Mouse (Mus musculus) midbrain, embryonic 10.5 days (tissue): ENCODE measurements at regions not wholly inside any gene's neighbourhood (a gene's known extent, or its start where the extent isn't known, plus 50 kb on each side); places are given as distances from the start of the nearest gene placed in this dataset.

Experiments
- DNase-seq: peaks from one replicate; pipeline ENCODE4 v3.0.0-alpha.2; 2017; ENCODE audit warnings: low spot score
- H3K27ac ChIP-seq: fragments of 300-500 bp; sonication (generic); replicated peaks from 2 replicates; pipeline ENCODE4 v1.5.1; 2016; ENCODE audit warnings: mild to moderate bottlenecking
- H3K27me3 ChIP-seq: fragments of 300-500 bp; sonication (generic); 2 replicates; pipeline ENCODE4 v1.6.1; 2016; ENCODE audit warnings: low read depth, mild to moderate bottlenecking; ENCODE audit not compliant: poor library complexity, severe bottlenecking
- H3K36me3 ChIP-seq: fragments of 300-500 bp; sonication (generic); 2 replicates; pipeline ENCODE4 v1.6.1; 2016; ENCODE audit warnings: mild to moderate bottlenecking, moderate library complexity
- H3K4me1 ChIP-seq: fragments of 300-500 bp; sonication (generic); 2 replicates; pipeline ENCODE4 v1.6.1; 2016
- H3K4me3 ChIP-seq: fragments of 300-500 bp; sonication (generic); 2 replicates; pipeline ENCODE4 v1.5.1; 2016; ENCODE audit warnings: mild to moderate bottlenecking, moderate library complexity
- H3K9me3 ChIP-seq: fragments of 300-500 bp; sonication (generic); replicated peaks from 2 replicates; pipeline ENCODE4 v1.6.1; 2016; ENCODE audit warnings: mild to moderate bottlenecking
- WGBS: fragments of 180-500 bp; shearing (Covaris S2); methylation state at CpG from one replicate; pipeline ENCODE4 v1.1.7; 2016; 5-methylcytosine and 5-hydroxymethylcytosine counted together

- no peak overlapping the region for H3K27ac ChIP-seq
- no peaks in the 10 kb centered on the region for H3K4me1 ChIP-seq
- H3K4me3 ChIP-seq: no peak overlapping the region
- H3K36me3 ChIP-seq: no peaks in the 10 kb centered on the region
- H3K9me3 ChIP-seq: no peaks in the 10 kb centered on the region
- no peaks in the 10 kb centered on the region for H3K27me3 ChIP-seq
- 86% methylated on average over 12 of the region's 12 CpGs for WGBS
- no peak for DNase-seq
Measured at GRCm38 (mm10) chr10:97035371-97035786, 418.6 kb downstream of the Btg1 start.

DNA sequence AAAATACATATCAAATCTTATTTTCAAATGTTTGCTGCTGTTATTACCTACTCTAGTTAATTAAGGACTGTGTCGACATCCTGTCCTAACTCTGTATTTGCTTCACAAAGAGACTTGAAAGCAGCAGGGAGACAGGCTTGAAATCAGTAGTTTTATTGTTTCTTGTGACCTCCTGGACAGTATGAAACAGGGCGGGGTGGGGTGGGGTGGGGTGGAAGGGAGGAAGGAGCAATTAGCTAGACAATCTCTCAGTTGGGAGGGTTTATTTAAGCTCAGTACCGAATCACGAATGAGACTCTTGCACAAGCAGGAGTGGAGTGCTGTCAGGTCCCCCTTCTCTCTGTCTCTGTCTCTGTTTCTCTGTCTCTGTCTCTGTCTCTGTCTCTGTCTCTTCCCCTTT lies 421.2 kb downstream of the Btg1 start:
- WGBS: 70% methylated on average over 4 of the region's 4 CpGs
- Histone ChIP-seq H3K4me3 (no peak overlapping the region), H3K27ac (no peak overlapping the region), H3K9me3 (no peaks in the 10 kb centered on the region), H3K36me3 (no peaks in the 10 kb centered on the region), H3K4me1 (no peaks in the 10 kb centered on the region), H3K27me3 (no peaks in the 10 kb centered on the region)
- no peak for DNase-seq

DNA sequence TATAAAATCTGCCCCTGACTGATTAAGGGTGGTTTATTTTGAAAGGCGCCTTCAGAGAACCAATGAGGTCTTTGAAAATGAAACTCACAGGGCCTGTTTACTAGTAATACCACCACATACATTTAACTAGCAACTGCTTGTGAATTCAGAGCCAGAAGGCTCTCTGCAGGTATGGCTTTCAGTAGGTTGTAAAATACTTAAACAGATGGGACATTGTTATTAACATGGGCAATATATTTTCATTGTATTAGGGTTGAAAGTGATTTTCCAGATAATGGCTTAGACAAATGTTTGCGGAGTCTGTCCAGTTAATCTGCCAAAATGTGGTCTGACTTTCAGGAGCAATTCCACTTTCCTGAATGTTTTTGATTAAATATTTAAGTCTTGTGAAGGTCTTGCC lies 430.8 kb downstream of the Btg1 start:
- Histone ChIP-seq H3K27ac (no peak overlapping the region), H3K4me3 (no peak overlapping the region), H3K36me3 (no peaks in the 10 kb centered on the region), H3K9me3 (peaks cover 6% of the 10 kb centered on the region; the same call in 1 of the 2 replicates), H3K4me1 (no peaks in the 10 kb centered on the region), H3K27me3 (no peaks in the 10 kb centered on the region)
- WGBS: 98% methylated on average over 2 of the region's 2 CpGs
- DNase-seq: no peak

DNA sequence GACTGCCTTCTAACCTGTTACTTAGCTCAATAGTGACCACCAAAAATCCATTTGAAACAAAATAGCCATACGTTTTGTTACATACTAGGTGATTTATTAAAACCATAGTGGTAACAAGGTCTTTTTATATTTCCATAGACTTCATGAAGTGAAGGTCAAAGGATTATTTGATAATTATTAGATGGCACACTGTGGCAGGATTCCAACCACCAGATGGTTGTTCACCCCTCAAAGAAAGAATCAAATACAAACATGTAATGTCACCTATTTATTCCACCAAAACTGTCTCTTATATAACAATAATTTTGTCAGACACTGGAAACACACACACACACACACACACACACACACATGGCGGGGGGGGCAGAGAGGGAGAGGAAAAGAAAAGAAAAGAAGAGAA lies 431.2 kb downstream of the Btg1 start:
- WGBS: 71% methylated on average over 2 of the region's 2 CpGs

GRCm38 (mm10) chr10:97054472-97054871 lies 424.9 kb upstream of the Dcn start:
- WGBS: 94% methylated on average over 3 of the region's 3 CpGs
- Histone ChIP-seq H3K4me3 (no peak overlapping the region), H3K9me3 (no peaks in the 10 kb centered on the region), H3K27me3 (no peaks in the 10 kb centered on the region), H3K27ac (no peak overlapping the region), H3K4me1 (no peaks in the 10 kb centered on the region), H3K36me3 (no peaks in the 10 kb centered on the region)
- DNase-seq: no peak

More for the DNA sequence above, 431.2 kb downstream of the Btg1 start:
- Histone ChIP-seq H3K36me3 (no peaks in the 10 kb centered on the region), H3K27me3 (no peaks in the 10 kb centered on the region), H3K9me3 (peaks cover 6% of the 10 kb centered on the region; the same call in 1 of the 2 replicates), H3K4me1 (no peaks in the 10 kb centered on the region), H3K27ac (no peak overlapping the region), H3K4me3 (no peak overlapping the region)
- DNase-seq: no peak

DNA sequence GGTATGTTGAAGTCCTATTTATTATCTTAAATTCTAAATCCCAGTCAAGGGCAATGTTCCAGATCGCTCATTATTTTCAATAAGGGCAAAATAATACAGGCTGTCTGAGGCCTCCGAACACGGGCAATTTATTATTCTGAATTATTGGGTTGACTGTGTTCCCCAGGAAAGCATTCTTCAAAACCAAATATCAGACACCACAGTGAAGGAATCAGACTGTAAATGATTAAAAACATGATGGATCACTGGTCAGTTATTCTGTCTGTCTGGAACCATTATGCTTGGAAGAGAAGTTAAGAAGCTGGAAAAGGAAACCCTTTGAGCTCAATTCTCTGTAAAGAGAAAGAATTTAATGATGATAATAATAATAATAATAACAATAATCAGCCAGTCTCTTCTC lies 417.4 kb upstream of the Dcn start:
- no peaks in the 10 kb centered on the region for H3K36me3 ChIP-seq
- DNase-seq: no peak
- WGBS: 96% methylated on average over 3 of the region's 3 CpGs
- H3K4me1 ChIP-seq: no peaks in the 10 kb centered on the region
- no peak overlapping the region for H3K4me3 ChIP-seq
- H3K27ac ChIP-seq: no peak overlapping the region
- H3K27me3 ChIP-seq: no peaks in the 10 kb centered on the region
- no peaks in the 10 kb centered on the region for H3K9me3 ChIP-seq

DNA sequence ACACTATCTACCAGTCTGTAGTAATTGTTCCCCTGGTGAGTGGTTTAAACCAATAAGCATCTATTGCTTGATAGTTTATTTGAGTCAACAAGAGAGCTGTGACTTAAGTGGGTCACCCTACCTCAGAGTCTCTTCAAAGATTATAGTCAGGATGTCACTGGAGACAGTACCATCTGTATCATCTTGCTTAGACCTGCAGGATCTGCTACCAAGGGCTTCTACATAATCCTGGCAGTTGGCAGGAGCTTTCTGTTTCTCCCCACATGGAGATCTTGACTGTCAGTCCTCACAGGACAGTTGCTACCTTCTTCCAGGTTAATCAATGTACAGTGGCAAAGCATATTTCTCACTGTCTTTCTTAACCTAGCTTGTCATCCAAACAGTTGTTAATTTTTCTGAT lies 414.9 kb upstream of the Dcn start:
- no peaks in the 10 kb centered on the region for H3K9me3 ChIP-seq
- H3K4me3 ChIP-seq: no peak overlapping the region
- no peak overlapping the region for H3K27ac ChIP-seq
- no peaks in the 10 kb centered on the region for H3K4me1 ChIP-seq
- no peaks in the 10 kb centered on the region for H3K27me3 ChIP-seq
- DNase-seq: no peak
- H3K36me3 ChIP-seq: no peaks in the 10 kb centered on the region

GRCm38 (mm10) chr10:97078022-97078473 lies 401.4 kb upstream of the Dcn start:
- no peak overlapping the region for H3K27ac ChIP-seq
- 88% methylated on average over 5 of the region's 5 CpGs for WGBS
- no peaks in the 10 kb centered on the region for H3K36me3 ChIP-seq
- H3K9me3 ChIP-seq: no peaks in the 10 kb centered on the region
- H3K4me1 ChIP-seq: no peaks in the 10 kb centered on the region
- no peak overlapping the region for H3K4me3 ChIP-seq
- DNase-seq: no peak
- H3K27me3 ChIP-seq: no peaks in the 10 kb centered on the region

DNA sequence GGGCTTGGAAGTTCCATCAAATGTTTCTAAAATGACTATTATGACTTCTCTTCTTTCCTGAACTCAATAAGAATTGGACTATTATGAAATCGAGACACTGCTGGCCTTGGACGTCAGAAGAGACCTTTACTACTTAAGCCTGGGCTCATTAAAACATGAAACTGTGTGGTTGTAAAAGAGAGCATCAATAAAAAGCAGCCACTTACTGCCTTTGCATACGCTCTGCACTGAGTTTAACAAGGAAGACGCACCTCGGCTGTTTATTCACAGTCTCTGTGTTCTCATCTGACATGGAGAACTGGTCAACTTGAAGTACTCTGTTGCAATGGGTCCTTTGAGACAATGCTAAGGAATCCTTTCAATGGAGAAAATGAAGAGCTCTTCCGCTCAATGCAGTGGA lies 399.8 kb upstream of the Dcn start:
- no peaks in the 10 kb centered on the region for H3K27me3 ChIP-seq
- H3K4me1 ChIP-seq: no peaks in the 10 kb centered on the region
- WGBS: 92% methylated on average over 6 of the region's 6 CpGs
- no peaks in the 10 kb centered on the region for H3K9me3 ChIP-seq
- H3K36me3 ChIP-seq: no peaks in the 10 kb centered on the region
- no peak for DNase-seq
- no peak overlapping the region for H3K27ac ChIP-seq
- no peak overlapping the region for H3K4me3 ChIP-seq

GRCm38 (mm10) chr10:97087286-97087685 lies 392.1 kb upstream of the Dcn start:
- Histone ChIP-seq H3K4me1 (no peaks in the 10 kb centered on the region), H3K27me3 (no peaks in the 10 kb centered on the region), H3K36me3 (no peaks in the 10 kb centered on the region), H3K9me3 (no peaks in the 10 kb centered on the region), H3K27ac (no peak overlapping the region), H3K4me3 (no peak overlapping the region)
- WGBS: 66% methylated on average over 5 of the region's 5 CpGs
- DNase-seq: no peak

DNA sequence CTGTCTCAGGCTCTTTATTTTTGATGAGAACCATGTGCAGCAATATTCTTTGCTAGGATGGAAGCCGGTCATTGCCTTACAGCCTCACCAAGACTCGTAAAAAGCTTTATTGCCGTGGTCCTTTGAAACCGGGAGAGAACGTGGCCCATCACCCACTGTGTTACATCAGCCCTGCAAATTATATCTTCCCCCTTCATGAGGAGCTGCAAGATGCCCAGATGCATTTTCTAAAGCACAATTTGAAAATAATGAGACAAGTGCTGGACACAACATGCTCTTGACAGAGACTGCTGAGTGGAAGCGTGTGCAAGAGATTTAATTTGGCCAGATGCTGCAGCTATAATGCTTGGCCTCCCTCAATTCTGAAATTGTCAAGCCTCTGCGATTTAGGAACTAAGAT lies 389.2 kb upstream of the Dcn start:
- H3K27me3 ChIP-seq: no peaks in the 10 kb centered on the region
- H3K27ac ChIP-seq: no peak overlapping the region
- DNase-seq: no peak
- H3K9me3 ChIP-seq: no peaks in the 10 kb centered on the region
- 88% methylated on average over 7 of the region's 7 CpGs for WGBS
- H3K4me1 ChIP-seq: peaks cover 5% of the 10 kb centered on the region; the same call in 1 of the 2 replicates
- no peak overlapping the region for H3K4me3 ChIP-seq
- no peaks in the 10 kb centered on the region for H3K36me3 ChIP-seq

DNA sequence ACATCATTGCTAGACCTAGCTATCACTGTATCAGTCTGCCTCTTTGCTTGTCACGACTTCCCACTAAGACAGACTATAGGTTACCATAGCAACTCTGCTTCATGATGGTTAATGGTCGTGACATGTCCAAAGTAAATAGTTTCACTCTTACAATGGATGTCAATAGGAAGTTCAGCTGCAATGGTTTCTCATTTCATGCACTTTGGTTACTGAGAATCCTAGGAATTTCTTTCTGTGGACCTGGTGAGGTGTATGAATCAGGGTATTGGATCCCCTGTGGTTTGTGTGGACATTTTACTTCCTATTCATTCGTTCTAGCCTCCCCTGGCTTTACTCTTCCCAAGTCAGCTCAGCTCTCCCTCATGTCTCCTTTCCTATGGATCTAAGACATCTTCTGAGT lies 385.5 kb upstream of the Dcn start:
- Histone ChIP-seq H3K36me3 (no peaks in the 10 kb centered on the region), H3K27me3 (no peaks in the 10 kb centered on the region), H3K4me3 (no peak overlapping the region), H3K27ac (no peak overlapping the region), H3K4me1 (peaks cover 5% of the 10 kb centered on the region; the same call in 1 of the 2 replicates), H3K9me3 (no peaks in the 10 kb centered on the region)
- 28% methylated on average over 3 of the region's 3 CpGs for WGBS
- no peak for DNase-seq

GRCm38 (mm10) chr10:97114501-97114900 lies 364.9 kb upstream of the Dcn start:
- 0 out of 2 replicates have a peak overlapping the region, but pooled peaks have one; percentile 33 for H3K27ac ChIP-seq
- H3K27me3 ChIP-seq: no peaks in the 10 kb centered on the region
- no peaks in the 10 kb centered on the region for H3K9me3 ChIP-seq
- DNase-seq: no peak
- H3K4me1 ChIP-seq: peaks cover 8% of the 10 kb centered on the region
- 75% methylated on average over 3 of the region's 3 CpGs for WGBS
- H3K4me3 ChIP-seq: no peak overlapping the region
- no peaks in the 10 kb centered on the region for H3K36me3 ChIP-seq

GRCm38 (mm10) chr10:97122693-97123092 lies 356.7 kb upstream of the Dcn start:
- no peak overlapping the region for H3K4me3 ChIP-seq
- H3K9me3 ChIP-seq: no peaks in the 10 kb centered on the region
- 90% methylated on average over 1 of the region's 1 CpGs for WGBS
- H3K27me3 ChIP-seq: no peaks in the 10 kb centered on the region
- H3K4me1 ChIP-seq: peaks cover 3% of the 10 kb centered on the region
- no peaks in the 10 kb centered on the region for H3K36me3 ChIP-seq
- no peak overlapping the region for H3K27ac ChIP-seq
- no peak for DNase-seq
